Mouse (Mus musculus): ENCODE measurements around the gene Mesp1.

- TF ChIP-seq POLR2A (IDR thresholded peaks at IDR 0.05; ENCODE audit: borderline replicate concordance, extremely low read depth, insufficient read depth, insufficient read length, poor library complexity, severe bottlenecking), result no peak
- TF ChIP-seq CTCF (IDR thresholded peaks at IDR 0.05; ENCODE audit: borderline replicate concordance, extremely low read depth, insufficient read depth, insufficient read length), result no peak
These were observed 7.8 kb upstream of the Mesp1 start for GRCm38 (mm10) chr7:79801391-79801790.
